Mouse (Mus musculus) skeletal muscle tissue, adult 2 months (tissue): Measurements from ENCODE around the gene Vps8.

ENCODE experiments used
- DNase-seq: peaks from one replicate; pipeline ENCODE4 v3.0.0-alpha.2; 2012; ENCODE audit warnings: low read depth, low spot score

Vps8 gene

GRCm38 (mm10) chr16:21477074-21477473, 54.2 kb downstream of the Vps8 start:
- no peak for DNase-seq

GRCm38 (mm10) chr16:21478376-21478775, 55.5 kb downstream of the Vps8 start:
- DNase-seq = no peak

- no peak for DNase-seq
Observed at GRCm38 (mm10) chr16:21483803-21484202, 60.9 kb downstream of the Vps8 start.

- DNase-seq = no peak
Observed at GRCm38 (mm10) chr16:21485716-21486115, 62.8 kb downstream of the Vps8 start.

GRCm38 (mm10) chr16:21488413-21488812, 65.5 kb downstream of the Vps8 start:
- peak; percentile 14 for DNase-seq

- DNase-seq = no peak
Observed at GRCm38 (mm10) chr16:21492346-21492745, 69.4 kb downstream of the Vps8 start.

- DNase-seq = no peak
Observed at GRCm38 (mm10) chr16:21492894-21493293, 70.0 kb downstream of the Vps8 start.

- no peak for DNase-seq
Observed at GRCm38 (mm10) chr16:21494681-21495080, 71.8 kb downstream of the Vps8 start.

- DNase-seq = no peak
Observed at GRCm38 (mm10) chr16:21496799-21497198, 73.9 kb downstream of the Vps8 start.

- no peak for DNase-seq
Observed at GRCm38 (mm10) chr16:21497627-21498026, 74.7 kb downstream of the Vps8 start.

- peak; percentile 64 for DNase-seq
Observed at GRCm38 (mm10) chr16:21498984-21499383, 76.1 kb downstream of the Vps8 start.

- DNase-seq = peak; percentile 63
Observed at GRCm38 (mm10) chr16:21499656-21500055, 76.7 kb downstream of the Vps8 start.

- DNase-seq = no peak
Observed at GRCm38 (mm10) chr16:21518833-21519232, 95.9 kb downstream of the Vps8 start.

GRCm38 (mm10) chr16:21519785-21520184, 96.9 kb downstream of the Vps8 start:
- no peak for DNase-seq

- DNase-seq = no peak
Observed at GRCm38 (mm10) chr16:21523738-21524137, 100.8 kb downstream of the Vps8 start.

- DNase-seq = no peak
Observed at GRCm38 (mm10) chr16:21525376-21525775, 102.5 kb downstream of the Vps8 start.

- DNase-seq = no peak
Observed at GRCm38 (mm10) chr16:21527271-21528007, 104.5 kb downstream of the Vps8 start.

GRCm38 (mm10) chr16:21533503-21533902, 110.6 kb downstream of the Vps8 start:
- DNase-seq = no peak

GRCm38 (mm10) chr16:21536240-21537005, 113.5 kb downstream of the Vps8 start:
- no peak for DNase-seq

GRCm38 (mm10) chr16:21537312-21537711, 114.4 kb downstream of the Vps8 start:
- no peak for DNase-seq

- no peak for DNase-seq
Observed at GRCm38 (mm10) chr16:21538889-21539288, 116.0 kb downstream of the Vps8 start.

GRCm38 (mm10) chr16:21542559-21542958, 119.6 kb downstream of the Vps8 start:
- DNase-seq = no peak

- no peak for DNase-seq
Observed at GRCm38 (mm10) chr16:21547446-21547845, 124.5 kb downstream of the Vps8 start.
